Mouse (Mus musculus) liver, postnatal 0 days (tissue): ENCODE results near the gene LTO1. TPM values are rescaled to one million over a fixed set of nuclear protein-coding genes. Genes with fewer than 3 reads are reported as not detected.

Experiments
- ATAC-seq: fragments of 200-750 bp; cut with Nextera tagmentation; 2 replicates; pipeline ENCODE4 v1.8.0; 2017; ENCODE audit warnings: mild to moderate bottlenecking, moderate library complexity
- DNase-seq: peaks from one replicate; pipeline ENCODE4 v3.0.0-alpha.2; 2016
- H3K27ac ChIP-seq: fragments of 300-500 bp; sonication (generic); 2 replicates; pipeline ENCODE4 v1.5.1; 2014; ENCODE audit warnings: antibody characterized with exemption, moderate library complexity, mild to moderate bottlenecking, low read depth
- H3K27me3 ChIP-seq: fragments of 300-500 bp; sonication (generic); 2 replicates; pipeline ENCODE4 v1.6.1; 2014; ENCODE audit warnings: low read length, control low read depth, mixed read lengths; ENCODE audit not compliant: insufficient read depth
- H3K36me3 ChIP-seq: fragments of 300-500 bp; sonication (generic); replicated peaks from 2 replicates; pipeline ENCODE4 v1.6.1; 2014; ENCODE audit warnings: mild to moderate bottlenecking, control low read depth, low read length, moderate library complexity, mixed read lengths; ENCODE audit not compliant: insufficient read depth
- H3K4me1 ChIP-seq: fragments of 300-500 bp; sonication (generic); 2 replicates; pipeline ENCODE4 v1.6.1; 2014; ENCODE audit warnings: antibody characterized with exemption, mild to moderate bottlenecking, control low read depth; ENCODE audit not compliant: insufficient read depth
- H3K4me2 ChIP-seq: fragments of 300-500 bp; sonication (generic); 2 replicates; pipeline ENCODE4 v1.6.1; 2014; ENCODE audit warnings: low read depth, mild to moderate bottlenecking, low read length, moderate library complexity, mixed read lengths
- H3K4me3 ChIP-seq: fragments of 300-500 bp; sonication (generic); 2 replicates; pipeline ENCODE4 v1.5.1; 2014; ENCODE audit warnings: low read depth, low read length
- H3K9ac ChIP-seq: fragments of 300-500 bp; sonication (generic); replicated peaks from 2 replicates; pipeline ENCODE4 v1.6.1; 2014; ENCODE audit warnings: mild to moderate bottlenecking, moderate library complexity
- H3K9me3 ChIP-seq: fragments of 300-500 bp; sonication (generic); 2 replicates; pipeline ENCODE4 v1.6.1; 2016; ENCODE audit warnings: mild to moderate bottlenecking, control low read depth, low read length, mixed read lengths
- CTCF ChIP-seq: sonication (generic); IDR thresholded peaks from 2 replicates; pipeline ENCODE4 v1.5.1; 2016; ENCODE audit warnings: antibody characterized with exemption, low read depth
- EP300 ChIP-seq: IDR thresholded peaks from 2 replicates; pipeline ENCODE4 v1.6.1; 2016; ENCODE audit warnings: antibody characterized with exemption, low read depth, mild to moderate bottlenecking
- WGBS: fragments of 180-500 bp; shearing (Covaris S2); extraction: QIAGEN DNeasy Blood & Tissue Kit; methylation state at CpG from one replicate; pipeline ENCODE4 v1.1.7; 2014; ENCODE audit not compliant: insufficient replicate concordance; 5-methylcytosine and 5-hydroxymethylcytosine counted together
- polyA plus RNA-seq: library from polyadenylated mRNA; unstranded; fragments of >200 nt; fragmentation: Nextera tagmentation; extraction: Ambion mirVana; gene quantifications from 2 replicates; pipeline ENCODE4 v1.2.1, GENCODE M21; 2015

The LTO1 gene
- polyA plus RNA-seq, 1 experiment from 2014 or later, result 7.0 TPM

DNA sequence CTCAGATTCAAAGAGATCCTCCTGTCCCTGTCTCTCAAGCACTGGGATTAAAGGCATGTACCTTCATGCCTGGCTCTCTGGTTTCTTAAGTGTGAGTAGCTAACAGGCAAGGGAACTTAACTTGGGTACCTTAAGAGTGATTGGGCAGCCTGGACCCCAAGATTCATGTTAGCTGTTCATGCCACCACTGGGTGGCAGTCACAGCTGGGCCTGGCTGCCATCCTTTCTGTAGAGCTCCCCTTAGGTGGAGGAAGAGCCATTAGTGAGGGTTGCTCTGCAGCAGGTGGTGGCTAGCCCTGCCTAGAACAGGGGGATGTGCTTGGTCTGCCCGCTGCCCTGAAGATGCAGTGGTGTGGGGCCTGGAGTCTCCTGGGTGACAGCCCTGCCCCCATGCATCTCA is 3.9 kb downstream of the LTO1 start:
- Histone ChIP-seq H3K27me3 (no peaks in the 10 kb centered on the region), H3K9me3 (no peaks in the 10 kb centered on the region), H3K36me3 (peaks cover 28% of the 10 kb centered on the region), H3K9ac (no peak overlapping the region), H3K27ac (no peak overlapping the region), H3K4me2 (no peak overlapping the region), H3K4me3 (no peak overlapping the region), H3K4me1 (peaks cover 9% of the 10 kb centered on the region)
- DNase-seq (no peak), ATAC-seq (no peak)
- no peak for TF ChIP-seq EP300
- TF ChIP-seq CTCF, result peak; percentile 51
- 67% methylated on average over 1 of the region's 1 CpGs for WGBS

- DNase-seq (no peak), ATAC-seq (peak; percentile 12; the same call in 1 of the 2 replicates)
- H3K36me3 ChIP-seq, result no peaks in the 10 kb centered on the region; the same call in 1 of the 2 replicates
- H3K4me2 ChIP-seq, result no peak overlapping the region
- no peak overlapping the region for H3K27ac ChIP-seq
- H3K9ac ChIP-seq, result no peak overlapping the region
- peaks cover 12% of the 10 kb centered on the region for H3K4me1 ChIP-seq
- TF ChIP-seq CTCF (no peak), EP300 (no peak)
- no peaks in the 10 kb centered on the region for H3K27me3 ChIP-seq
- H3K4me3 ChIP-seq, result no peak overlapping the region
- WGBS, result 62% methylated on average over 2 of the region's 2 CpGs
- no peaks in the 10 kb centered on the region for H3K9me3 ChIP-seq
Measured at GRCm38 (mm10) chr7:144927591-144927990, 12.7 kb downstream of the LTO1 start.

- no peaks in the 10 kb centered on the region for H3K27me3 ChIP-seq
- H3K4me3 ChIP-seq, result no peak overlapping the region
- peaks cover 12% of the 10 kb centered on the region for H3K4me1 ChIP-seq
- DNase-seq, result no peak
- TF ChIP-seq EP300 (no peak), CTCF (no peak)
- no peaks in the 10 kb centered on the region; the same call in 1 of the 2 replicates for H3K36me3 ChIP-seq
- peak; percentile 60 for ATAC-seq
- H3K27ac ChIP-seq, result no peak overlapping the region
- no peak overlapping the region for H3K4me2 ChIP-seq
- no peaks in the 10 kb centered on the region for H3K9me3 ChIP-seq
- H3K9ac ChIP-seq, result no peak overlapping the region
- WGBS, result 75% methylated on average over 4 of the region's 4 CpGs
Measured at GRCm38 (mm10) chr7:144928009-144928888, 13.3 kb downstream of the LTO1 start.

GRCm38 (mm10) chr7:144928889-144929210 is 13.9 kb downstream of the LTO1 start:
- no peak overlapping the region for H3K4me3 ChIP-seq
- WGBS, result 74% methylated on average over 6 of the region's 6 CpGs
- no peak overlapping the region for H3K27ac ChIP-seq
- no peaks in the 10 kb centered on the region for H3K9me3 ChIP-seq
- no peaks in the 10 kb centered on the region; the same call in 1 of the 2 replicates for H3K36me3 ChIP-seq
- no peak overlapping the region for H3K9ac ChIP-seq
- TF ChIP-seq CTCF (no peak), EP300 (no peak)
- no peak overlapping the region for H3K4me2 ChIP-seq
- peaks cover 12% of the 10 kb centered on the region for H3K4me1 ChIP-seq
- ATAC-seq (no peak), DNase-seq (no peak)
- no peaks in the 10 kb centered on the region for H3K27me3 ChIP-seq

- Histone ChIP-seq H3K4me3 (no peak overlapping the region), H3K27me3 (no peaks in the 10 kb centered on the region), H3K9me3 (no peaks in the 10 kb centered on the region), H3K36me3 (no peaks in the 10 kb centered on the region; the same call in 1 of the 2 replicates), H3K4me2 (no peak overlapping the region), H3K4me1 (peaks cover 12% of the 10 kb centered on the region), H3K9ac (no peak overlapping the region), H3K27ac (no peak overlapping the region)
- 66% methylated on average over 8 of the region's 8 CpGs for WGBS
- ATAC-seq (peak; percentile 74), DNase-seq (peak; percentile 49)
- TF ChIP-seq CTCF, result no peak
- TF ChIP-seq EP300, result no peak
Measured at GRCm38 (mm10) chr7:144929506-144929905, 14.6 kb downstream of the LTO1 start.

GRCm38 (mm10) chr7:144929931-144930330 is 15.0 kb downstream of the LTO1 start:
- Histone ChIP-seq H3K4me1 (peaks cover 12% of the 10 kb centered on the region), H3K27me3 (no peaks in the 10 kb centered on the region), H3K9ac (no peak overlapping the region), H3K4me3 (no peak overlapping the region), H3K36me3 (no peaks in the 10 kb centered on the region; the same call in 1 of the 2 replicates), H3K4me2 (no peak overlapping the region), H3K27ac (no peak overlapping the region), H3K9me3 (no peaks in the 10 kb centered on the region)
- TF ChIP-seq CTCF, result no peak
- TF ChIP-seq EP300, result no peak
- 75% methylated on average over 5 of the region's 5 CpGs for WGBS
- ATAC-seq, result no peak
- DNase-seq, result no peak
